Mouse (Mus musculus) CD4-positive naive resting alpha-beta T cell, adult 76 days (primary cell): ENCODE measurements around the gene Cks2. TPM values are rescaled to one million over a fixed set of nuclear protein-coding genes. Genes with fewer than 3 reads are reported as not detected.

Source experiments
- total RNA-seq: library from RNA; stranded (reverse); gene quantifications from one replicate; pipeline ENCODE4 v1.2.4, GENCODE M21; 2023

Gene Cks2
- 12.7 TPM for total RNA-seq

DNA sequence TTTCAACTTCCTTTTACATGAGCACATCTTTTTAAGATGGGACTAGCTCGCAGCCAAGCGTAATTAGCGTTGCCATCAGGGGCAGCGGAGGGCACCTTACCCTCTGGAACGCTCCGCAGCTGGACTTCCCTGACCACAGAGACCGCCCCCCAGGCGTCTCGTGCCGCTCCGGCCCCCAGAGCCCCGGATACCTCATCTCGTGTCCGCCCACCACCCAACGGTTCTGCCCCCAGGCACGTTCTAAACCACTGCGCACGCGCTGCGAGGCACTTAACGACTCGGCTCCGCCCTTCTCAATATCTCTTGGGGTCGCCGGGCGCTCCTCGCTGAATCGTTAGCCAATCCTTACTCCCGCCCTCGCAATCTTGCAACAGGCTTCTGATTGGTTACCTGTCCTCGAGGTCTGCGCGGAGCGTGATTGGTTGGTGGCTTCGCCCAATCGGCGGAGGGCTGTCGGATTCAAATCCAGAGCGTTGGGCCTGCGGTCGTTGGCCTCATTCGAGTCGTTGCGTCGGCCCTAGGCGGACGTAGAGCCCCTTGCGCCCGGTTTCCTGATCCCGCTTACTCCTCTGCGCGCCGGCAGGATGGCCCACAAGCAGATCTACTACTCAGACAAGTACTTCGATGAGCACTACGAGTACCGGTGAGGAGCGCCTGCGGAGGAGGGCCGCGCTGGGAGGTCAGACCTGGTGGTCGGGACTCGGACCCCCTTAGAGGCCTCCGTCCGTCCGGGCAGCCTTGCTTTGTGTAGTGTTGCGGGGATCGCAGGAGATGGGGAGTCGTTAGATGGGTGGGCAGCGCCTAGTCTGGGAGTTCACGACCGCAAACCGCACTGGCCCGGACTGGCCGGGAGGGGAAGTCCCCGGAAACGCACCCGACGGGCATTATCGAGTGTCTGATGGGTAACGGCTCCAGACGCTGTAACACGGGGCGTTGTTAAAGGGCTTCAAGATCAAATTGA, at the start of gene Cks2:
TSS of gene Cks2 (plus strand) at position 404 of the 961 bp plus-strand sequence.

DNA sequence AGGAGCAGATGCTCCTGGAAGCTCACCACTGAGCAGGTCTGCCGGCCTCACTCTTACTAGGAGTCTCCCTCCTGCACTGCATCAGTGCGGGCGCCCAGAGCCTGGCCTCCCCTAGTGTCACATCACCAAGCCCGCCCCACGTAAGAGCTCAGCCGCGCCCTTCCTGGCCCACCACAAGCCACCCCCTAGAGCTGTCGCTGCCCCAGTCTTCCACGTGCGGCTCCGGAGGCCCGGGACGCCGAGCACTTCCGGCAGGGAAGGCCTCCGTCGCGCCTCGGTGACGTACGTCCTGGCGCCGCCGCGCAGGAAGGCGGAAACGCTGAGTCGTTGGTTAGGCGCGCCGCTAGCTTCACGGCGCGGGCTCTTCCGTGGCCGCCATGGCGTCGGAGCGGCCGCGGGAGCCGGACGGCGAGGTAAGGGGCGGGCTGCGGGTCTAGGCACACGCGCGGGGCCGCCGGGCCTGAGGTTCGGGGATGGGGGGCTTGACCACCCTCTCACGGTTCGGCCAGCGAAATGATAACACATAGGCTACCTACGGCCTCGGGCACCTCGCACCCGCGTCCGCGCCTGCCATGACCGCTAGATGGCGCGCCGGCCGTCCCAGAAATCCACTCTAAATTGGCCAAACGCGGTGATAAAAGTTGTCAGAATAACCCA, 6.5 kb downstream of the Cks2 start, which contains the start of gene Secisbp2:
TSS of gene Secisbp2 (plus strand) at position 290 of the 657 bp plus-strand sequence.

Other genes with a start within 250 kb of the Cks2 start
- 4.0 TPM for gene S1pr3, start 236.6 kb upstream of the Cks2 start, total RNA-seq
- gene Shc3, start 75.8 kb upstream of the Cks2 start, total RNA-seq: not detected
- gene Secisbp2, start 6.5 kb downstream of the Cks2 start, total RNA-seq: 68.0 TPM
- 253 TPM for gene Sema4d, start 148.5 kb downstream of the Cks2 start, total RNA-seq
- gene Gadd45g, start 201.4 kb downstream of the Cks2 start, total RNA-seq: 4.7 TPM